Mouse (Mus musculus) right cerebral cortex, postnatal 4 days (tissue): Measurements from ENCODE around the gene Gm29554.
"Not testable (repeated sequence)": the region's sequence is repeated elsewhere in the genome, so short reads cannot be mapped to it uniquely, and the experiment has no call there.

ENCODE experiments used
- DNase-seq: peaks from one replicate; pipeline ENCODE4 v3.0.0-alpha.2; 2022

The Gm29554 gene

DNA sequence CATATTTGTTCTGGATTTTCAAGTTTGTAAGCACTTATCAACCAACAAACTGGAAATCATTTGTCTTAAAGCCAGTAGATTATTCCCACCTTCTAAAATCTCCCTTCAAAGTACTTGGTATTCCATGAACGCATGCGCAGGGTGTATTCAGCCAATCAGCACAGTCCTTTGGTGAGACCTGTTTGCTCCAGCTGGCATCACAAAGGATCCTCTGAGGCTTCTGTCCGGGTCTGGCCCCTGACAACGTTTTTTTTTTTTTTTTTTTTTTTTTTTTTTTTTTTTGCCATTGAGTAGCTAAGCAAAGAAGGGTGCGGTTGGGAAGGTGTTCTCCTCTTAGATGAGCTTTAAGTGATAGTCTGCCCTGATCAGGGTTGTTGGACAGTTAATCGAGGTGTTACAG, at the start of gene Gm29554:
TSS of gene Gm29554 (plus strand) at position 301 of the 400 bp plus-strand sequence.
- DNase-seq = not testable (repeated sequence)
